Mouse (Mus musculus) embryonic facial prominence, embryonic 11.5 days (tissue): Measurements from ENCODE around the gene Acsbg1. TPM values are rescaled to one million over a fixed set of nuclear protein-coding genes. Genes with fewer than 3 reads are reported as not detected.
"Not testable (repeated sequence)": the region's sequence is repeated elsewhere in the genome, so short reads cannot be mapped to it uniquely, and the experiment has no call there.

Experiments
- ATAC-seq: fragments of 200-750 bp; cut with Nextera tagmentation; replicated peaks from 2 replicates; pipeline ENCODE4 v1.8.0; 2017; ENCODE audit warnings: low read depth; ENCODE audit not compliant: insufficient number of reproducible peaks, low FRiP score, low TSS enrichment
- DNase-seq: peaks from one replicate; pipeline ENCODE4 v3.0.0-alpha.2; 2015; ENCODE audit warnings: low spot score
- H3K27ac ChIP-seq: fragments of 300-500 bp; sonication (generic); replicated peaks from 2 replicates; pipeline ENCODE4 v1.5.1; 2014; ENCODE audit warnings: mild to moderate bottlenecking, low read depth, low read length, control low read depth
- H3K27me3 ChIP-seq: fragments of 300-500 bp; sonication (generic); 2 replicates; pipeline ENCODE4 v1.6.1; 2014; ENCODE audit warnings: mild to moderate bottlenecking, low read length, moderate library complexity, mixed read lengths; ENCODE audit not compliant: control insufficient read depth, insufficient read depth
- H3K36me3 ChIP-seq: fragments of 300-500 bp; sonication (generic); replicated peaks from 2 replicates; pipeline ENCODE4 v1.6.1; 2014; ENCODE audit warnings: low read depth, mild to moderate bottlenecking, low read length, moderate library complexity, mixed read lengths; ENCODE audit not compliant: control insufficient read depth, insufficient read depth
- H3K4me1 ChIP-seq: fragments of 300-500 bp; sonication (generic); 2 replicates; pipeline ENCODE4 v1.6.1; 2014; ENCODE audit warnings: low read length, mixed read lengths; ENCODE audit not compliant: control insufficient read depth, insufficient read depth
- H3K4me2 ChIP-seq: fragments of 300-500 bp; sonication (generic); 2 replicates; pipeline ENCODE4 v1.6.1; 2014; ENCODE audit warnings: low read depth, mild to moderate bottlenecking, control low read depth, low read length, moderate library complexity
- H3K4me3 ChIP-seq: fragments of 300-500 bp; sonication (generic); 2 replicates; pipeline ENCODE4 v1.5.1; 2014; ENCODE audit warnings: low read depth, low read length, control low read depth
- H3K9ac ChIP-seq: fragments of 300-500 bp; sonication (generic); replicated peaks from 2 replicates; pipeline ENCODE4 v1.6.1; 2014; ENCODE audit warnings: mild to moderate bottlenecking, control low read depth, low read length
- H3K9me3 ChIP-seq: fragments of 300-500 bp; sonication (generic); replicated peaks from 2 replicates; pipeline ENCODE4 v1.6.1; 2016; ENCODE audit warnings: mild to moderate bottlenecking, low read length, inconsistent platforms, mixed read lengths; ENCODE audit not compliant: control insufficient read depth
- WGBS: fragments of 180-500 bp; shearing (Covaris S2); extraction: QIAGEN DNeasy Blood & Tissue Kit; methylation state at CpG from one replicate; pipeline ENCODE4 v1.1.7; 2014; 5-methylcytosine and 5-hydroxymethylcytosine counted together
- polyA plus RNA-seq: library from polyadenylated mRNA; unstranded; fragments of >200 nt; fragmentation: Nextera tagmentation; extraction: Ambion mirVana; gene quantifications from 2 replicates; pipeline ENCODE4 v1.2.1, GENCODE M21; 2014

The Acsbg1 gene
- polyA plus RNA-seq, 1 experiment from 2014 or later, result 2.8 TPM

GRCm38 (mm10) chr9:54699345-54700173, 37.9 kb upstream of the Acsbg1 start:
- peak overlapping the region; percentile 93 for H3K4me2 ChIP-seq
- H3K27ac ChIP-seq, result no peak overlapping the region
- H3K4me1 ChIP-seq, result peaks cover 3% of the 10 kb centered on the region
- H3K9ac ChIP-seq, result peak overlapping the region; percentile 71
- H3K4me3 ChIP-seq, result peak overlapping the region; percentile 59
- peak; percentile 66 for DNase-seq
- peaks cover 8% of the 10 kb centered on the region for H3K27me3 ChIP-seq
- no peaks in the 10 kb centered on the region for H3K9me3 ChIP-seq
- ATAC-seq, result peak; percentile 72
- no peaks in the 10 kb centered on the region for H3K36me3 ChIP-seq
- WGBS, result under 1% methylated on average over 84 of the region's 92 CpGs

GRCm38 (mm10) chr9:54699087-54699344, 37.3 kb upstream of the Acsbg1 start:
- 7% methylated on average over 26 of the region's 27 CpGs for WGBS
- DNase-seq (no peak), ATAC-seq (peak; percentile 48; the same call in 1 of the 2 replicates)
- no peaks in the 10 kb centered on the region for H3K36me3 ChIP-seq
- peak overlapping the region; percentile 59 for H3K4me3 ChIP-seq
- peak overlapping the region; percentile 93 for H3K4me2 ChIP-seq
- H3K4me1 ChIP-seq, result peaks cover 3% of the 10 kb centered on the region
- no peaks in the 10 kb centered on the region for H3K9me3 ChIP-seq
- peak overlapping the region; percentile 71 for H3K9ac ChIP-seq
- peaks cover 8% of the 10 kb centered on the region for H3K27me3 ChIP-seq
- no peak overlapping the region for H3K27ac ChIP-seq

- Histone ChIP-seq H3K9ac (peak within 1 kb of the TSS; percentile 71), H3K4me1 (peaks cover 3% of the 10 kb centered on the region), H3K27me3 (peaks cover 8% of the 10 kb centered on the region), H3K36me3 (no peaks in the 10 kb centered on the region), H3K4me2 (peak within 1 kb of the TSS; percentile 93), H3K4me3 (peak within 1 kb of the TSS; percentile 59), H3K9me3 (no peaks in the 10 kb centered on the region), H3K27ac (no peak within 1 kb of the TSS)
- DNase-seq, result no peak
- 63% methylated on average over 17 of the region's 17 CpGs for WGBS
- ATAC-seq, result peak; percentile 31; the same call in 1 of the 2 replicates
These were observed 36.8 kb upstream of the Acsbg1 start, which contains the start of gene Dnaja4 for GRCm38 (mm10) chr9:54698318-54699086. Gene Dnaja4 (plus strand): TSS chr9:54698873.

DNA sequence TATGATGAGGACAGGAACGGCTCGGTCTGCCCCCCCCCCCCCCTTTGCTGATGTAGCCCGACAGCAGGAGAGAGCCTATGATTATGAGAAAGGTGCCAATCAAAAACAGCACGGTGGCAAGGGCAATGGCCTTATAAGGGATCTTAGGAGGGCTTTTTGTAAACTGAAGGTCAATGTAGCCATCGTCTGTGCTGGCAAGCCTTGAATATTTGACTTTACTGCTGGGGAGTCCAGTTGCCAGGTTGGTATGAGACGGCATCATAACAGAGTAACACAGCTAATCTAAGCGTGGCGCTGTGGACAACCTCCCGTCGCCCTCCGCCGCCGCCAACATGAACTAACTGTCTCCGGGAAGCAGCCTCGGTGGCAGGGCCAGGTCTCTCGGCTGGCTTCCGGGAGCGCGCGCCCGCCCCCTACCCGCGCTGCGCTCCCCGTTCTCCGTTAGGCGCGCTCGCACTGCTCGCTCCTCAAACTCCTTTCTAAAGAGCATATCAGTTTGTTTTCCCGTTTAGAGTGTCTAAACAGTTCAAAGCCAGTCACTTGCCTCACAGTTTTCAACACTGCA, 29.7 kb upstream of the Acsbg1 start:
- not testable (repeated sequence) for H3K9me3 ChIP-seq, H3K27ac ChIP-seq, H3K27me3 ChIP-seq, H3K36me3 ChIP-seq, H3K4me1 ChIP-seq, ATAC-seq
- peak overlapping the region; percentile 34 for H3K9ac ChIP-seq
- peak overlapping the region; percentile 25 for H3K4me3 ChIP-seq
- H3K4me2 ChIP-seq, result peak overlapping the region; percentile 50
- 4% methylated on average over 31 of the region's 31 CpGs for whole genome bisulfite sequencing
- peak; percentile 45 for DNase-seq

GRCm38 (mm10) chr9:54690697-54691096, 29.0 kb upstream of the Acsbg1 start:
- not testable (repeated sequence) for DNase-seq, H3K4me2 ChIP-seq, H3K9me3 ChIP-seq, H3K4me1 ChIP-seq, H3K27ac ChIP-seq, H3K9ac ChIP-seq, H3K36me3 ChIP-seq, H3K27me3 ChIP-seq, ATAC-seq, H3K4me3 ChIP-seq
- 50% methylated on average over 2 of the region's 2 CpGs for WGBS

- H3K27me3 ChIP-seq, result no peaks in the 10 kb centered on the region
- no peaks in the 10 kb centered on the region for H3K9me3 ChIP-seq
- H3K4me3 ChIP-seq, result no peak overlapping the region
- H3K9ac ChIP-seq, result no peak overlapping the region
- no peak overlapping the region for H3K27ac ChIP-seq
- H3K4me2 ChIP-seq, result no peak overlapping the region
- ATAC-seq (no peak), DNase-seq (no peak)
- H3K4me1 ChIP-seq, result no peaks in the 10 kb centered on the region
- 72% methylated on average over 8 of the region's 8 CpGs for WGBS
- no peaks in the 10 kb centered on the region for H3K36me3 ChIP-seq
These were observed 27.8 kb upstream of the Acsbg1 start for GRCm38 (mm10) chr9:54689446-54689845.

DNA sequence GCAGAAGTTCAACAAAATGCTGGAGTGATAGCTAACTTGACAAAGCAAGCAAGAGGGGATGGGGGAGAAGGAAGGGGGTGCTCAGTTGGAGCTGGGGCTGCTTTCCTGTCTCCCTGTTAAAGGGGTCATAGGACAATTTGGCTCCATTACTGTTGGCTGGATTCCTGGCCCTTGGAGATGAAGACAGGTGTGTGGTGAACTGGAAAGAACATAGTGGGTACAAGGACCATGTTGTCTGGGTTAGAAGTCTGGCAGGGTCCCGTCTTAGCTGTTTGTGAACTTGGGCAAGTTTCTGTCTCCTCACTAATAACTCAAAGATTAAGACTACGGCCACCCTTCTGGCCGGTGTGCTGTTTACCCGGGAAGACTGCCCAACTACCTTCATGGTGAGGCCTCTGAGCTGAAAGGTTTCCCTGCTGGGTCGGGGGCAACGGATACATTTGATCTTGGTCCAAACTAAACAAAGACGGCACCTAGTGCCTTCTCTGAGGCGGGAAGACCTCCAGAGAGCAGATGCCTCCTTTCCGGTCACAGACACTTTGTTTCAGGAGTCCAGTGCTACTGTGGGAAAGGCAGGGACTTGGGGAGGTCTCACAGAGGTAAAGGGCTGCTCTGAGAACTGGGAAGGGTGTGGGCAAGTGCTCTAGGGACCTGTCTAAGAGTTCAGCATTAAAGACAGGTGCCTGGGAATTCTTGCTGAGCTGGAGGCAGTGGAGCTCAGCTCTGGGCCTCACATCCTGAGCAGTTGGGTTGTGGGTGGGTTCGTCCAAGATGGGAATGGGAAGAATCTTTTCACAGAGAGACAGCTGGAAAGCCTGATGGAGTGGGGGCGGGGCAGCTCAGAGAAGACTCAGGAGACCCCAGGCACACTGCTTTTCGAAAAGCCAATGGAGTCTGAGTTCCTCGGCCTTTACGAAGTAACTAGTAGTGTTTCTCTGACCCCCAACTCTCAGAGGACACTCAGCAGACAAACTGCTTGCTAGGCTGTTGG, 25.9 kb upstream of the Acsbg1 start:
- WGBS, result 66% methylated on average over 14 of the region's 14 CpGs
- ATAC-seq, result no peak
- no peak overlapping the region for H3K9ac ChIP-seq

More for the DNA sequence above, 25.9 kb upstream of the Acsbg1 start:
- no peak for DNase-seq
- Histone ChIP-seq H3K36me3 (no peaks in the 10 kb centered on the region), H3K9me3 (no peaks in the 10 kb centered on the region), H3K27ac (no peak overlapping the region), H3K4me3 (no peak overlapping the region), H3K4me1 (no peaks in the 10 kb centered on the region), H3K4me2 (no peak overlapping the region), H3K27me3 (no peaks in the 10 kb centered on the region)
